Mouse (Mus musculus): ENCODE data around the gene Spink4. TPM values are rescaled to one million over a fixed set of nuclear protein-coding genes. Genes with fewer than 3 reads are reported as not detected.

Spink4 gene
- polyA plus RNA-seq (2015; fragmentation: Nextera tagmentation; extraction: Ambion mirVana) = 0.41 and 1.0 TPM in 2 replicates

DNA sequence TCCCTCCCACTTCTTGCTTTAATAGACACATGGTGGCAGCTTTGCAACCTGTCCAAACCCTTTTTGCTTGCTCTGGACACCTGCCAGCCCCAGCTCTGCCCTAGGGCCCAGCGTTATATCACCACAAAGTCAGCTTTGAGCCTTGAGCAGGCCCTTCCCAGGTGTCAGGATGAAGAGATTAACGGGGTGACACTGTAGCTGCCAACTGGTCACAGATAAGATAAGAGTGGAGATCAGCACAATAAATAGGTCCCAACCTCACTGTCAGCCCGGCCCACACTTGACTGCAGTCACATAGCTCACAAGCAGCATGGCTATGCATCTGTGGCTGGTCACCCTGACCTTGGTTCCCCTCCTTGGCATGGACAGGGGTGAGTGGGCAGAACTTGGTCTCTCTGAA, at the start of gene Spink4:
TSS of gene Spink4 (plus strand) at position 268 of the 400 bp plus-strand sequence.
- H3K4me1 ChIP-seq (replicated peaks; ENCODE audit: insufficient read depth, low read length) = no peaks in the 10 kb centered on the region
- no peaks in the 10 kb centered on the region for H3K27me3 ChIP-seq (ENCODE audit: insufficient read depth, low read length)
- H3K36me3 ChIP-seq (ENCODE audit: insufficient read depth, low read length) = no peaks in the 10 kb centered on the region
- no peak for DNase-seq (ENCODE audit: low spot score)
- no peak for TF ChIP-seq CTCF (IDR thresholded peaks at IDR 0.05; ENCODE audit: low read depth)
- H3K27ac ChIP-seq = 0 out of 2 replicates have a peak within 1 kb of the TSS, but pooled peaks have one; percentile 42
- ATAC-seq (replicated peaks; ENCODE audit: low FRiP score, low read depth) = no peak
- no peak within 1 kb of the TSS for H3K4me2 ChIP-seq (ENCODE audit: low read length)
- no peaks in the 10 kb centered on the region for H3K9me3 ChIP-seq (replicated peaks; ENCODE audit: low read length)
- no peak within 1 kb of the TSS for H3K4me3 ChIP-seq (replicated peaks; ENCODE audit: low read depth, low read length)
- H3K9ac ChIP-seq (ENCODE audit: low read depth, low read length) = no peak within 1 kb of the TSS
- WGBS = 33% methylated on average over 3 of the region's 3 CpGs

DNA sequence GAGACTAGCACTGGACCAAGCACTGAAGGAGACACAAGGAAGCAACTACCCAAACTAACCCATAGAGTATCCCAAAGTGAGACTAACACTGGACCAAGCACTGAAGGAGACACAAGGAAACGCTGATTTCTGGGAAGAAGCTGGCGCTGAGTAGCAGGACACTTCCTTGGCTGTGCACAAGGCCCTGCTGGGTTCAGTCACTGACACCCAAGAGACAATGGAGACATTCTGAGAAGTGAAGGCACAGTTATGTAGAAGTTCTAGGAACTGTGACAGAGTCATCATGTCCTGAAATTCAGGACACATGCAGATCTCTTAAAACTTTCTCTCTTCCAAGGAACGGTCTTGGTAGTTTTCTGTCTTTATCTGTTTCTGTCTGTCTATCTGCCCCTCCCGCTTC, 49.6 kb upstream of the Spink4 start:
- H3K4me3 ChIP-seq (replicated peaks; ENCODE audit: low read depth, low read length) = no peak overlapping the region
- no peak for TF ChIP-seq CTCF (IDR thresholded peaks at IDR 0.05; ENCODE audit: low read depth)
- H3K9me3 ChIP-seq (replicated peaks; ENCODE audit: low read length) = no peaks in the 10 kb centered on the region
- no peaks in the 10 kb centered on the region for H3K36me3 ChIP-seq (ENCODE audit: insufficient read depth, low read length)
- no peak overlapping the region for H3K27ac ChIP-seq
- DNase-seq (ENCODE audit: low spot score) = no peak
- peaks cover 18% of the 10 kb centered on the region for H3K4me1 ChIP-seq (replicated peaks; ENCODE audit: insufficient read depth, low read length)
- no peak overlapping the region for H3K9ac ChIP-seq (ENCODE audit: low read depth, low read length)
- WGBS = 96% methylated on average over 4 of the region's 4 CpGs
- H3K4me2 ChIP-seq (ENCODE audit: low read length) = no peak overlapping the region
- H3K27me3 ChIP-seq (ENCODE audit: insufficient read depth, low read length) = no peaks in the 10 kb centered on the region
- ATAC-seq (replicated peaks; ENCODE audit: low FRiP score, low read depth) = no peak

GRCm38 (mm10) chr4:40872129-40872528, 47.7 kb upstream of the Spink4 start:
- ATAC-seq (replicated peaks; ENCODE audit: low FRiP score, low read depth) = no peak
- Histone ChIP-seq H3K4me2 (ENCODE audit: low read length) (no peak overlapping the region), H3K4me3 (replicated peaks; ENCODE audit: low read depth, low read length) (no peak overlapping the region), H3K9me3 (replicated peaks; ENCODE audit: low read length) (no peaks in the 10 kb centered on the region), H3K4me1 (replicated peaks; ENCODE audit: insufficient read depth, low read length) (peaks cover 18% of the 10 kb centered on the region), H3K9ac (ENCODE audit: low read depth, low read length) (no peak overlapping the region), H3K27me3 (ENCODE audit: insufficient read depth, low read length) (no peaks in the 10 kb centered on the region), H3K36me3 (ENCODE audit: insufficient read depth, low read length) (no peaks in the 10 kb centered on the region), H3K27ac (no peak overlapping the region)
- no peak for TF ChIP-seq CTCF (IDR thresholded peaks at IDR 0.05; ENCODE audit: low read depth)
- DNase-seq (ENCODE audit: low spot score) = no peak
- WGBS = 77% methylated on average over 3 of the region's 3 CpGs

DNA sequence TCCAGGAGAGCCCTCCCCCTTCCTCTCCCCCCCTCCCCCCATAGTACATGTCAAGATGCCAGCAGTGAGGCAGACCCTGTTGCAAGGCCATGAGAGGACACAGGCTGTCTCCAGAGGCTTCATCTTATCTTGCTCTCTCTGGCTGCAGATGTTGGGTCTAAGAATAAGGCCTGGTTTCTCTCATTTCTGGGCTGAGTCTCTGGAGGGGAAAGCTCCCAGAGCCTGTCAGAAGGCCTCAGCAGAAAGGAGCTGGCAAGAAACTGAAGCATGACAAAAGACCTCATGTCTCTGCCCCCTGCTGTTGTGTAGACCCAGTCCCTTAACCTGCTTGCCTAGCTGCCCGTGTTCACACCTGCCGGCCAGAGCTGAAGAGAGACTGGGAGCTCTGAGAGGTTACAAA, 46.5 kb upstream of the Spink4 start:
- no peak overlapping the region for H3K4me3 ChIP-seq (replicated peaks; ENCODE audit: low read depth, low read length)
- H3K27ac ChIP-seq = peak overlapping the region; percentile 58
- DNase-seq (ENCODE audit: low spot score) = no peak
- ATAC-seq (replicated peaks; ENCODE audit: low FRiP score, low read depth) = no peak
- H3K4me1 ChIP-seq (replicated peaks; ENCODE audit: insufficient read depth, low read length) = peaks cover 24% of the 10 kb centered on the region
- no peak overlapping the region for H3K4me2 ChIP-seq (ENCODE audit: low read length)
- WGBS = 74% methylated on average over 2 of the region's 2 CpGs
- 0 out of 2 replicates have a peak overlapping the region, but pooled peaks have one; percentile 3 for H3K9ac ChIP-seq (ENCODE audit: low read depth, low read length)
- TF ChIP-seq CTCF (IDR thresholded peaks at IDR 0.05; ENCODE audit: low read depth) = no peak
- H3K36me3 ChIP-seq (ENCODE audit: insufficient read depth, low read length) = no peaks in the 10 kb centered on the region
- H3K27me3 ChIP-seq (ENCODE audit: insufficient read depth, low read length) = no peaks in the 10 kb centered on the region
- no peaks in the 10 kb centered on the region for H3K9me3 ChIP-seq (replicated peaks; ENCODE audit: low read length)

- H3K4me2 ChIP-seq (ENCODE audit: low read length) = no peak overlapping the region
- WGBS = 9% methylated on average over 6 of the region's 6 CpGs
- TF ChIP-seq CTCF (IDR thresholded peaks at IDR 0.05; ENCODE audit: low read depth) = no peak
Measured at GRCm38 (mm10) chr4:40874151-40874600, 45.7 kb upstream of the Spink4 start.

GRCm38 (mm10) chr4:40874794-40875552, 44.9 kb upstream of the Spink4 start:
- no peak for TF ChIP-seq CTCF (IDR thresholded peaks at IDR 0.05; ENCODE audit: low read depth)
- DNase-seq (ENCODE audit: low spot score) = no peak
- Histone ChIP-seq H3K27ac (peak overlapping the region; percentile 58; the same call in 1 of the 2 replicates), H3K9ac (ENCODE audit: low read depth, low read length) (no peak overlapping the region), H3K4me3 (replicated peaks; ENCODE audit: low read depth, low read length) (no peak overlapping the region), H3K27me3 (ENCODE audit: insufficient read depth, low read length) (no peaks in the 10 kb centered on the region), H3K36me3 (ENCODE audit: insufficient read depth, low read length) (no peaks in the 10 kb centered on the region), H3K4me1 (replicated peaks; ENCODE audit: insufficient read depth, low read length) (peaks cover 24% of the 10 kb centered on the region), H3K9me3 (replicated peaks; ENCODE audit: low read length) (no peaks in the 10 kb centered on the region), H3K4me2 (ENCODE audit: low read length) (no peak overlapping the region)
- no peak for ATAC-seq (replicated peaks; ENCODE audit: low FRiP score, low read depth)
- 68% methylated on average over 5 of the region's 5 CpGs for WGBS

More at GRCm38 (mm10) chr4:40874151-40874600, 45.7 kb upstream of the Spink4 start:
- DNase-seq (ENCODE audit: low spot score) = peak; percentile 84
- peaks cover 24% of the 10 kb centered on the region for H3K4me1 ChIP-seq (replicated peaks; ENCODE audit: insufficient read depth, low read length)
- H3K4me3 ChIP-seq (replicated peaks; ENCODE audit: low read depth, low read length) = no peak overlapping the region
- no peaks in the 10 kb centered on the region for H3K9me3 ChIP-seq (replicated peaks; ENCODE audit: low read length)
- no peaks in the 10 kb centered on the region for H3K27me3 ChIP-seq (ENCODE audit: insufficient read depth, low read length)
- no peaks in the 10 kb centered on the region for H3K36me3 ChIP-seq (ENCODE audit: insufficient read depth, low read length)
- H3K9ac ChIP-seq (ENCODE audit: low read depth, low read length) = no peak overlapping the region
- peak overlapping the region; percentile 58; the same call in 1 of the 2 replicates for H3K27ac ChIP-seq
- ATAC-seq (replicated peaks; ENCODE audit: low FRiP score, low read depth) = peak; percentile 87
